In the genomic region with DNA sequence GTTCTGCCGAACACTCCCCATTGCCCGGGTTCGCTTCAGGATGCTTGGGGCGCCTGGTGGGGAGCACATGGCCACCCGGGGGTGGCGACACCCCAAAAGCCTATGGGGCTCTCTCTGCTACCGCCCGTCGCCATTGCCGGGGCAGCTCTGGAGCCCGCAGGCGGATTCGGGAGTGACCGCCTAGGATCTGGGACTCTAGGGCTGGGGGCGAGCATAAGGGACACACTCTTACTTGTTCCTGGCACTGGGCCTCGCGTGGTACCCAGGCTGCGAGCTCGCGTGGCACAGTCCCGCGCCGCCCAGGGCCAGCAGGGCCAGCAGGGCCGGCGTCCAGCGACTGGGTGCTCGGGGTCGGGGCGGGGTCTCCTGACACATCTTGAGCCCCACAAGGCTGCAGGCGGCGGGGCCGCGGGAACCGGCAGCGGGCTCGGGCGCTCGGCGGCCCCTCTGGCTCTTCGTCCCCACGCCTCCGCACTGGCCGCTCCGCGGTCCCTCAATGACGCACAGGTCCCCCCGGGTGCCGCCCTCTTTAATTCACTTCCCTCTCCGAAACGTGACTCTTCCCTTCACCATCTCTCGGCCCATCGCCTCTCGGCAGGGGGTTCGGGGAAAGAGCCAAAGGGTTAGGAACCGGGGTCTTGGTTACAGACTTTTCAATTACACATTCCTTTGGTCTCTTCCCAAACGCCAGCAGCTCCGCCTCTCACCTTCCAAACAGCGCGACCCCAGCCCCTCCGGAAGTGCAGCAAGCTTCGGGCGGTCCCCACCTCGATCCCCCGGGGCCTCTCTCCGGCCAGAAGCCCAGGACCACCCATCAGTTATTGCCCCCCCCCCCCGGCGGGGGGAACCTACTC, we compare ENCODE assay signal across 8 mouse cellular contexts. TPM values are rescaled to one million over a fixed set of nuclear protein-coding genes. Genes with fewer than 3 reads are reported as not detected.
DNase-seq lines count a peak whose midpoint lies in the region; ATAC-seq lines count a peak whose summit lies in the region.

No protein-coding gene starts in this region.

- under 1% methylated on average over 59 of the region's 67 CpGs for whole genome bisulfite sequencing in kidney, embryonic 14.5 days

- H3K36me3 ChIP-seq in kidney, embryonic 14.5 days (ENCODE audit: control insufficient read depth, insufficient read depth, low read length) = no peaks in the 10 kb centered on the region

- peak overlapping the region; percentile 88 for H3K4me2 ChIP-seq in kidney, embryonic 14.5 days (replicated peaks; ENCODE audit: low read depth, low read length)

- no peak for DNase-seq in kidney, postnatal 25 days
- peak; percentile 34 for DNase-seq in gastrocnemius, postnatal 25 days
- peak; percentile 23 for DNase-seq in induced T-regulatory cell, adult 2 months (ENCODE audit: low read depth)
- peak; percentile 34 for DNase-seq in lung, postnatal 25 days (ENCODE audit: low spot score)
- DNase-seq in retina, embryonic 14.5 days (ENCODE audit: low spot score) = peak; percentile 52
- DNase-seq in MN1 (ENCODE audit: low spot score) = no peak

- no peaks in the 10 kb centered on the region for H3K4me1 ChIP-seq in kidney, embryonic 14.5 days (ENCODE audit: control insufficient read depth, insufficient read depth, low read length)

- no peaks in the 10 kb centered on the region for H3K9me3 ChIP-seq in kidney, embryonic 14.5 days (ENCODE audit: control insufficient read depth, low read length)

- H3K27me3 ChIP-seq in kidney, embryonic 14.5 days (ENCODE audit: control insufficient read depth, insufficient read depth, low read length) = peaks cover 21% of the 10 kb centered on the region

- no peak overlapping the region for H3K27ac ChIP-seq in kidney, embryonic 14.5 days (ENCODE audit: low read depth, low read length)

- peak overlapping the region; percentile 46 for H3K4me3 ChIP-seq in kidney, embryonic 14.5 days (ENCODE audit: low read length)

- ATAC-seq in kidney, embryonic 14.5 days (ENCODE audit: low FRiP score, low TSS enrichment) = peak; percentile 59
- peak; percentile 78 for ATAC-seq in common myeloid progenitor, adult 5-6 weeks (replicated peaks; ENCODE audit: low read depth, poor library complexity, severe bottlenecking)

- H3K9ac ChIP-seq in kidney, embryonic 14.5 days (ENCODE audit: low read depth, low read length) = peak overlapping the region; percentile 53

RNA-seq across cellular contexts. Expression of a gene that starts 1.1 kb away (rescaled TPM):
- 2.0 and 2.7 TPM in 2 replicates for polyA plus RNA-seq in kidney, embryonic 14.5 days (2014; fragmentation: Nextera tagmentation; extraction: Ambion mirVana)
- 36.8 and 41.2 TPM in 2 replicates for total RNA-seq in common myeloid progenitor, adult 5-6 weeks (2017)
- total RNA-seq in gastrocnemius, postnatal 25 days (2021) = 10 to 100 TPM in 1 of 2 experiments, 1 to 10 TPM in 1; 9.9 to 13.8 TPM

Comparison
In these comparisons a context has a peak if more than half of its experiments do, and no peak if none do; other contexts are left out.
1. DNase-seq: peak in gastrocnemius, postnatal 25 days (single experiment), induced T-regulatory cell, adult 2 months (single experiment), lung, postnatal 25 days (single experiment) and retina, embryonic 14.5 days (single experiment); none in kidney, postnatal 25 days (0 of 2) and MN1 (single experiment).